Mouse (Mus musculus): ENCODE data around the gene Cyp4f14.
A peak's percentile ranks its signal among the peaks of the same experiment; 100 is the strongest.

The Cyp4f14 gene

DNA sequence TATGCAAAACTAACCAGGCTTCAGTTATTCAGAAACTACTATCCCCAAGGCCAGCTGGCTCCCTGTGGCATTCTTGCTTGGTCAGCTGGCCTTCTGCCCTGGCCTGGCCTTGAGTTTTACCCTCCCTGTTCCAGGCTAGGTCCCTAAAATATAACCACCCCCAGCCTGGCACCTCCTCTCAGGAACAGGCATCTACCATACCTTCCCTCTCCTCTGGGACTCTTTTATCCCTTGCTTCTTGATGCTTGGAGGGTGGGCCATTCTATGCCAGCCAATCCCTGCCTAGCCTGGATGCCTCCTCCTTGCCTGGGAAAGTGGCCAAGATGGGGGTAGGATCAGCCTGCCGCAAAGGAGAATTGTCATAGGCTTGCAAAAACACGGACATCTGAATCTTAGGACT lies at the start of gene Cyp4f14:
TSS of gene Cyp4f14 (minus strand) at position 212 of the 400 bp plus-strand sequence.
- DNase-seq (ENCODE audit: low spot score), result no peak

DNA sequence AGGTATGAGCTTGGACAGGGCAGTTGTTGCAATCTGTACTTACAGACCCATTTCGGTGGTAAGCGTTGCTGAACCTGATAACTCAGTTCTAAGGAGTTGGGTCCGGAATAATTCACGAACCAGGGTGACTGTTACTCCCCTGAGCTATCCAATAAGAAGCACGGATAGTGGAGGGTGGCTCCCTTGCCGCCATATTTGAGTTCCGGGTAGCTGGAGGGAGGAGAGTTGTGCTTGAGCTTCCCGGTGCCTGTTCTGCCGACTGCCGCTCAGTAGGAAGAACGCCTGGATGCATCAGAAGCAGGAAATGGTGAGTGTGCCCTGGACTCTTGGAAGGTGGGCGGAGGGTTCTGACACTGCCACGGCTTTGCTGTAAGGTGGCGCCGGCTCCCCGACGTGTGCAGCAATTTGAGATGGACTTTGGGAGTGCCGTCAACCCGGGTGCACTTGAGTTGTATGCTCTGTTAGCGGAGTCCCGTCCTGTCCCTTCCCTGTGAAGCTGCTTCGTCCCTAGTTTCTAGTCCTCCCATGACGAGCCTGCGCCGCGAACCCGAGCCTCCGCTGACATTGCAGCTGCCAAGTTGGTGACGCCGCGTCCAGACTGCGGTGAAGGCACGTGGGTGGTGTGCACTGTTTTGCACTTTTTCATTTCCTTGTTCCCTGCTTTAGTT lies 48.6 kb upstream of the Cyp4f14 start, which contains the start of gene Zfp472:
TSS of gene Zfp472 (plus strand) at position 192 of the 668 bp plus-strand sequence.
- peak; percentile 93 for DNase-seq (ENCODE audit: low spot score)

DNA sequence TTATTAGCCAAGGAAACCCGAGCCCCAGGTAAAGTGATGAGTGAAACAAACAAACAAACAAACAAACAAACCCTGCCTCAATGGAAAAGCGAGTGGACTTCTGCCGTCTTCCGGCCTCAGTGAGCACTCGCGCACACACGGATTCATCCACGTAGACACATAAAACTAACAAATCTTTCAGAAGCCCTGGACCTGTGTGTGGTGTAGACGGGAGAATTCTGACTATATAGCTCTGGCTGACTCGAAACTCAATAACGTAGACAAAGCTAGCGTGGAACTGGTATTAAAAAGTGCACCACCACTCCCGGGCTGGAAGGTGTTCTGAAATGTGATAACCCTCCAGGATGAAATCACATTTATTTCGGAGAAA lies 48.1 kb upstream of the Cyp4f14 start:
- DNase-seq (ENCODE audit: low spot score), result no peak

DNA sequence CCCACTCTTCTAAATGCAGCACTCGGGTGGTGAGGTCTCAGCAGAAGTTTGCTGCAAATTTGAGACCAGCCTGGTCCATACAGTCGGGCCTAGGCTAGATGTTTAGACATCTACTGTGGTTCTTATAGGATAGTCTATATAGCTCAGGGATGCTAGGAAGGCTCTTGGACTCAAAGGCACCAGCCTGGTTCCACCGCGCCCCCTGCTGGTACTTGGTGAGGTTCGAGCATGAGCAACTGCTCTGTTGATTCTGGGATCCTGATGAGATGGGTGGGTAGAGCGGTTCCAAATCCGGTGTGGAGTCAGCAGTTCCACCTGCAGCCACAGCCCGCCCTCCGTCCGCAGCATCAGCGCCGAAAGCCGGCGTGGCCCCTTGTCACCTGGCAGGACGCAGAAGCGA lies 34.3 kb upstream of the Cyp4f14 start:
- peak; percentile 80 for DNase-seq (ENCODE audit: low spot score)

DNA sequence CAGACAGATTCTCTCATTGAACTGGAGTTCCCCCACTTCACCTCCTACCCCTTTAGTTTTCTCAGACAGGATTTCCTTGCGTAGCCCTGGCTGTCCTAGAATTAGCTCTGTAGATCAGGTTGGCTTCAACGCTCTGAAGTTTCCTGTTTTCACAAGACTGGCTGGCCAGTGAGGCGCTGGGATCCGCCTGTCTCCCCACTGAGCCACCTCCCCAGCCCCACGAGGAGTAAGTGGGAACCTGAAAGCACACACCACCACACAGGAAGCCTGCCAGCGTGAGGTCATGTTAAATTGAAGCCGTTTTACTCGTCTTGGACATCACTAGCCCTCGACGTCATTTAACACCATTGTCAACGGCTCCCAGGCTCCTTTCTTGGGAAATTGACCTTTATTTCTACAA lies 33.9 kb upstream of the Cyp4f14 start:
- DNase-seq (ENCODE audit: low spot score), result no peak

DNA sequence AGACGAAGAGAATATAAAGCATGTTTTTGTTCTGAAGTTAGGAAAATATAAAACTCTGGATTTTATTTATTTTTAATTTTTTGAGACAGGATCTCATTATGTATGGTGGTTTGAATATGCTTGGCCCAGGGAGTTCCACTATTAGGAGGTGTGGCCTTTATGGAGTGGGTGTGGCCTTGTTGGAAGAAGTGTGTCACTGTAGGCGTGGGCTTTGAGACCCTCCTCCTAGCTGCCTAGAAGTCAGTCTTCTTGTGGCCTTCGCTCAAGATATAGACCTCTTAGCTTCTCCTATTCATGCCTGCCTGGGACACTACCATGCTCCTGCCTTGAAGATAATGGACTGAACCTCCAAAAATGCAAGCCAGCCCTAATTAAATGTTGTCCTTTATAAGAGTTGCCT lies 33.0 kb upstream of the Cyp4f14 start:
- no peak for DNase-seq (ENCODE audit: low spot score)

DNA sequence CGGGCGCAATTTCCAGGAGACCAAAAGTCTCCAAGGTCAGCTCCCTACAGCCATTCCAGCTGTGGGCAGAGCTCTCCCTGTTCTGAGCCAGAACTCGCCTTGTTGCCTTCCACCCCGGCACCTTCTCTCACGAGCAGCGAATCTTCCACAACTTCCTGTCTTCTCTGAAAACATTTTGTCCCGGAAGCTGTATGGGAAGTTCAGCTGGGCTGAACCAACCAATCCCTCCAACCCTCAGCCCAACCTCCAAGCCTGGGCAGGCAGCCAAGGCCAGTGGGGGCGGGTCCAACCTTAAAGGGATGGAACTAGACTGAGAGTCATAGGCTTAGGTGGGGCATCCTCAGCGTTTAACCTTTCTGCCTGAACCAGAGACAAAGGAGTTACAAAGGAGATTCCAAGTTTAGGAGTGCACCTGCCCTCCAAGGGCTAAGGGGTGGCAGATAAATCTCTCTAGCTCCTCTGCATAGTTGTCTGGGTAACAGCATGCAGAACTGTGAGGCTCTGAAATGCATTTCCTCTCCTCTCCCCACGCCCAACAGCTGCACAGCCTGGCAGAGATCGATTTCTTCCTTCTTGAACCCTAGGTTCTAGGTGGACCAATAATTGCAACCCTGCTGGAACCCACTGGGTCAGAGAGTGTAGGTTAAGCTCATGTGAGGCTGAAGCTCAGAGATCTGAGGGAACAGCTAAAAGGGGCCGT lies 30.2 kb upstream of the Cyp4f14 start, which contains the start of gene Cyp4f13:
TSS of gene Cyp4f13 (minus strand) at position 188 of the 700 bp plus-strand sequence.
- DNase-seq (ENCODE audit: low spot score), result peak; percentile 98

DNA sequence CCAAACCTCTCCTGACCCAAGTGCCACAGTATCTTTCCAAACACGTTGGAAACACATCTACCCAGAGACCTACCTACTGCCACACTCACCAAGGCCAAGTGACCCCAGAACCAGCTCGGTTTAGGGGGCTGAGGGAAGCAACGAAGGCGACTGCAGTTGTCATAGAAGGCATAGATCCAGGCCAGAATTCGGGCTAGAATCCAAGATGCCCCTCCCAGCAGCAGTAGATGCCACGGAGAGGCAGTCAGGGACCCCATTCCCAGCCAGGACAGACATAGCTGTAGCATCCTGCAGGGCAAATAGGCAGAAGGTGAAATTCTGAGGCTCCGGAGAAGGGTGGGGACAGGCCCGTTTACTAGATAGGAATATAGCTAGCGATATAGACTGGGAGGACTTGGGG lies 29.6 kb upstream of the Cyp4f14 start:
- DNase-seq (ENCODE audit: low spot score), result no peak

DNA sequence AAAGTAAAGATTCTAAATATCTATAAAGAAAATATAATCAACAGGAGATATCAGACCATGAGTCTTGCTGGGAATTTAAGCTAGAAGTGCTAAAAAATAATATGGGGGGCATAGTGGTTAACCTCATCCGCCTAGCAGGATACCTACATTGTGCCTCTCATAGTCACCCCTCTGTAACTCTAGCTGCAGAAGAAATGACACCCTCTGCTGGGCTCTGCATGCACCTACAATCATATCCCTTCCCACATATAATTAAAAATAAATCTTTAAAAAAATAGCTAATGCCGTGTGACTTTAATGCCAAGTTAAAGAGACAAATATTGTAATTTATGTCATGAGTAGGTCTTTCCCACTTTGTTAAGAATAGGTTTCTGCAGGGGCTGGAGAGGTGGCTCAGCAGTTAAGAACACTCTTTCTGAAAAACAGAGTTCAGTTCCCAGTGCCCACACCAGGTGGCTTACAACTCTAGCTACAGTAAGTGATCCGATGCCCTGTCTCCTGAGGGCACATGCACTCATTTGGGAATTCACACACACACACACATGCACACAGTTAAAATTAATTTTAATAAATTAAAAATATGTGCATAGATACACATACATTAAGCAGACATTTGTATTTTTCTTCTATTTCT lies 27.4 kb upstream of the Cyp4f14 start:
- peak; percentile 22 for DNase-seq (ENCODE audit: low spot score)

DNA sequence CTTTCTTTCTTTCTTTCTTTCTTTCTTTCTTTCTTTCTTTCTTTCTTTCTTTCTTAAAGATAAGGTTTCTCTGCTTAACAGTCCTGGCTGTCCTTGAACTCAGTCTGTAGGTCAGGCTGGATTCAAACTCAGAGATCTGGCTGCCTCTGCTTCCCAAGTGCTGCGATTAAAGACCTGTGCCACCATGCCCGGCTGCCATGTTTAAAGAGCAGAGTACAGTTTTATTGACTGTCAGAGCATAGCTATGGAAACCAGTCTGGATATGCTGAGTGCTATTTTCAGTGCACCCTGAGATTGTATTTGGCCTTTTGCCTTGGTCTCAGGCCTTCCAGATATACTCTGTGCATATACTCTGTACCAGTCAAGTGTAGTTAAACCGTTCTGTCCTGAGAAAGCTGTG lies 26.5 kb upstream of the Cyp4f14 start:
- DNase-seq (ENCODE audit: low spot score), result no peak

DNA sequence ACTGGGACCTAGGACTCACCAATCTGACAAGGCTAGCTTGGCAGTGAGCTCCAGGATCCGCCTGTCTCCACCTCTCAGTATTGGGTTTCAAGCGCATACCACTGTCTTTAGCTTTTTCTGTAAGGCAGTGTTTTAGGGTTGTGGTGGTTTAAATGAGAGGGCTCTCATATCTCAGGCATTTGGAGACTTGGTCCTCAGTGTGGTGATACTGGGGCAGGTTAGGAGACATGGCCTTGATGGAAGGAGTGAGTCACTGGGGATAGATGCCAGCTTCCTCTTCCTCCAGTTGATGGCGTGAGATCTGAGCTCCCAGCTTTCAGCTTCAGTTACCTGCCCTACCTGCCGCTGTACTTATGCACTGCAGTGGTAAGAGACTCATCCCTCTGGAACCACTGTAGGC lies 22.7 kb upstream of the Cyp4f14 start:
- DNase-seq (ENCODE audit: low spot score), result no peak

DNA sequence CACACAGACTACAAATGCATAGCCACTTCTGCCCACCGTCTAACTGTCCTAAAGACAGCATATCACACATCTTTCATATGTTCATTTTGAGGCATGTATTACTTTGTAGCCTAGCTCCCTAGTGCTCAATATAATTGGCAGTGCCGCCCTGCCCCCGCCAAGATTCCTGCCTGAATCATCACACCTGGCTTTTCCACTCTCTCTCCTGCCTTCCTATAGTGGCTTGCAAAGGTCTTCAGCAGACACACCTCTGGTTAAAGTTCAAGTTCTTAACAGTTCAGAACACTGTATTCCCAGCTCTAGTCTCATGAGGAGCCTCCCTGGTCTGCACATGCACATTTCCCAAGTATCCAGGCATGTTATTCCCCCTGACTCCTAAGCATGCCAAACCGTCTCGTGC lies 10.7 kb upstream of the Cyp4f14 start:
- no peak for DNase-seq (ENCODE audit: low spot score)

DNA sequence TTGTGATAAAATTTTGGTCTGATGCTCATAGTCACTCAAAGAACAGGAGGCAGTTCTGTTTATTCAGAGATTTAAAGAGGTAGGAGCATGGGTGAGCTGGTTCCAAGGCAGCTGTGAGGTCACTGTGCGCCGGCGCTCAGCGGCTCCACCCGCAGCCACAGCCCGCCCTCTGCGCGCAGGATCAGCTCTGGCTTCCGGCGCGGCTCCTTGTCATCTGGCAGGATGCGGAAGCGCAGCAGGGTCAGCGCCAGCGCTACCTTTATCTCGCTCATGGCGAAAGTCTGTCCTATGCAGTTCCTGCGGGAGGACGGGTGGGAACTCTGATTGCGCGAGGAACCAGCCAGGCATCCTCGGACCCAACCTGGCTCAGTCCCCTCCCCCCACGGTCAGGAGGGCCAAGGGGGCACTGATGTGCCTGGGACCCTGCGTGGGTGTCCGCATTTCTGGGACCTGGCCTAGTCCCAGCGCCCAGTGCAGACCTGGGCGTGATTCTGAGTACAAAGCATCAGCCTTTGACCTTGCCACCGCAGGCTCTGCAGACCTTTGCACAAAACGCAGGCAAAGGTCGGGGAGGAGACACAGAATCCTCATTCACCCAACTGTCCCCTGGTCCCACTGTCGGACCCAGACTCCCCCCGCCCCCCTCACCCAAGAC lies 7.6 kb upstream of the Cyp4f14 start:
- peak; percentile 82 for DNase-seq (ENCODE audit: low spot score)

DNA sequence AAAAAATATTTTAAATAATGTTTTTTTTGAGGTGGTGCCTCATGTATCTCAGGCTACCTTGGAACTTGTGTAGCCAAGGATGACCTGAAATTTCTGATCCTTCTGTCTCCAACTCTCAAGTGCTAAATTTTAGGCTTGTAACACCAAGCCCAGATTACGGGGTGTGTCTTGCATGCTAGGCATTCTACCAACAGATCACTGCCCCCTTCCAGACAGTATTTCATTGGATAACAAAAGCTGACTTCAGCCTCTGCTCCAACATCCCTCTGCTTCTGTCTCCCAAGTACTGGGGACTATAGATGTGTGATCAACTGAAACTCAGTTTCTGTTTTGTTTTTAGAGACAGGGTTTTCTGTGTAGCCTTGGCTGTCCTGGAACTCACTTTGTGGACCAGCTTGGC lies 6.5 kb upstream of the Cyp4f14 start:
- DNase-seq (ENCODE audit: low spot score), result no peak

DNA sequence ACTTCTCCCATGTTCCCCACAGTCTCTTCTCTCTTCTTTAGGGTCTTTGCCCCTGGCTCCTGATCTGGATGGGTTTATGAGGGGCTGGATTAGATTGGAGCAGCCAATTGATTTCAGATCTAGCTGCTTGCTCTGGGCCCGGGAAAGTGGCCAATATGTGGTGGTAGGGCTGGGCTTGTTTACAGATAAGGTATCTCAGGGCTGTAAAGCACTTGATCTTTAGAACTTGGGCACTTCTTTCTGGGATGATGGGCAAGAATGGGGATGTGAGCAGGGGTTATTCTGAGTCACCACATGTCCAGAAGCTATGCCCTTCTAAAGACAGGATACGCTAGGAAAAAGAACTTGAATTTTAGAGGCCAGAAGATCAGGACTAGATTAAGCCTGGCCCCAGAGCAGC lies 2.0 kb upstream of the Cyp4f14 start:
- no peak for DNase-seq (ENCODE audit: low spot score)

DNA sequence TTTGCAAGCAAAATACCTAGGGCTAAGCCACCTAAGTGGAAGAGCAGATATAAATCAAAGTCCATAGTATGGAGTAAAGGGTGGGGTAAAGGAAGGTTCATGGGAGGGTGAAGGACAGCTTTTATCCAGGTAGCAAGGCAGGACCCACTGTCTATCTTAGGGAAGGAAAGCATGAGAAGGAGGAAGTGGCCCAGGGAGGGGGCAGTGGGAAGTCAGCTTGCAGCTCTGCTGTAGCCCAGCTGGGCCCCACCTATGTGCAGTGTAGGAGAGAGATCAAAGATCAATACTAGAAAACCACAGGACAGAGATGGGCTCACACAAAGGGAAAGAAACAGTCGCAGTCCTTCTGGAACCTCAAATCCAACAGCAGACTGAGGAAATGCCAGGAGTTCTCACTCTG lies 1.1 kb downstream of the Cyp4f14 start:
- DNase-seq (ENCODE audit: low spot score), result no peak

DNA sequence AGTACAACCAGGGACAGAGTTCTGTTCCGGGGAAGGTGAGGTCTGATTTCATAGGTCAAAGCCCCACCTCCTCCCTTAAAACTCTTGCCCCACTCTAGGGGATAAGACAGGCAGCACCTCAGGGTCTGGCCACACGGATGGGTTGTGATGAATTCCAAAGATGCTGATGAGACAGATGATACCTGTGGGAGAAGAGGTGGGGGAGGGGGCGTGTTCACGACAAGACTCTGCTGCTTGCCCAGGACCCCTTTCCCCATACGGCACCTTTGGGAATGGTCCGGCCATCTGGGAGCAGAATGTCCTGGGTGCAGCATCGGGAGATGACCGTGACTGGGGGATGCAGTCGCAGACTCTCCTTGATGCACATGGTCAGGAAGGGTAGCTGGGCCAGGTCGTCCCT lies 11.0 kb downstream of the Cyp4f14 start:
- no peak for DNase-seq (ENCODE audit: low spot score)

DNA sequence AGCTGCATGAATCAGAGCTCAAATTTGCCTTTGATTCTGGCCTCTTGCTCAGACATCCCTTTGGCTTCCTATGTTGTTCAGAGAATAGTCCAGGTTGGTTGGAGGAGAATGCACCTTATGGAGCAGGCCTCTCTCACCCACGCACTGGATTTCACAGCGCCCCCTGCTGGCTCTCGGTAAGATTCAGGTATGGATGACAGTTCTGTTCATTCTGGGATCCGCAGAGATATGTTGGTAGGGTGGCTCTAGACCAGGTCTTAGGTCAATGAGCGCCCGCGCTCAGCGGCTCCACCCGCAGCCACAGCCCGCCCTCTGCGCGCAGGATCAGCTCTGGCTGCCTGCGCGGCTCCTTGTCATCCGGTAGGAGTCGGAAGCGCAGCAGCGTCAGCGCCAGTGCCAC lies 11.9 kb downstream of the Cyp4f14 start:
- peak; percentile 45 for DNase-seq (ENCODE audit: low spot score)

DNA sequence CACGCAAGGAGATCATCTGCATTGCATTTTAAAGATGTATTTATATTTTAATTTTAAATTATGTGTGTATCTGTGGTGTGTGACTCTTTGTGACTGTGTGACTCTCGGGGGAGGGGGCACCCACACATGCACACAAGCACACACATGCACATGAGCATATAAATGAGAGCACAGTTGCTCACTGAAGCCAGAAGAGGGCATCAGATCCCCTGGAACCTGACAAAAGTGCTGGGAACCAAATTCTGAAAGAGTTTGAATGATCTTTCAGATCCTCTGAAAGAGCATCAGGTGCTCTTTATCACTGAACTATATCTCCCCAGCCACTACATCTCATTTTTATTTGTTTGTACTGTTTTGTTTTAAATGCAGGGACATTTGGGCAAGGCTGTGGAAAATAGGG lies 12.7 kb downstream of the Cyp4f14 start:
- peak; percentile 5 for DNase-seq (ENCODE audit: low spot score)

DNA sequence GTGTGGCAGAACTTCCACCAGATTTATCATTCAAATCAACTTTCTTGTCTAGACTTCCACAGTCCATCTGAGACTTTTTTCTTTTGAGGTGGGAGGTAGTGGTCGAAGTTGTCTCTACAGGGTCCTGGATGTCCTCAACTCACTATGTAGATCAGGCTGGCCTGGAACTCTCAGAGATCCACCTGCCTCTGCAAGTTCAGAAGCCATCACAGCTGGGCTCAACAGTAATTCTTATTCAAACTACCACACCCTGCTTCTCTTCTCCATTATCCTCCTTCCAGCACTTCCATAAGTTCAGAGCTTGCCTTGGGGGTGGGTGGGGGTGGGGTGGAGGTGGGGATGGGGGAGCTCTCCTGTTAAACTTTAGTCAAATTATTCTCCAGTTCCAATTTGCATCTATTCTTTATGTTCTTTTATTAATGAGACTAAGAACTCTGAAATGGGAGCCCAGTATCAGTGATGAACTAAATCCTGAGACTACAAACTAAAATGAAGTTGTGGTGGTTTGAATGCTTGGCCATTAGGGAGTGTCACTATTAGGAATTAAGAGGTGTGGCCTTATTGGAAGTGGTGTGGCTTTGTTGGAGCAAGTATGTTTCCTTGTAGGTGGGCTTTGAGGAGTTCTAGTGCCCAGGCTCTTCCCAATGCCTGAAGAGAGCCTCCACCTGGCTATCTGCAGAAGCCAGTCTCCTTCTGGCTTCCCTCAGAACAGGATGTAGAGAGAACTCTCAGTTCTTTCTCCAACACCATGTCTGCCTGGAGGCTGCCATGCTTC lies 15.2 kb downstream of the Cyp4f14 start:
- no peak for DNase-seq (ENCODE audit: low spot score)

DNA sequence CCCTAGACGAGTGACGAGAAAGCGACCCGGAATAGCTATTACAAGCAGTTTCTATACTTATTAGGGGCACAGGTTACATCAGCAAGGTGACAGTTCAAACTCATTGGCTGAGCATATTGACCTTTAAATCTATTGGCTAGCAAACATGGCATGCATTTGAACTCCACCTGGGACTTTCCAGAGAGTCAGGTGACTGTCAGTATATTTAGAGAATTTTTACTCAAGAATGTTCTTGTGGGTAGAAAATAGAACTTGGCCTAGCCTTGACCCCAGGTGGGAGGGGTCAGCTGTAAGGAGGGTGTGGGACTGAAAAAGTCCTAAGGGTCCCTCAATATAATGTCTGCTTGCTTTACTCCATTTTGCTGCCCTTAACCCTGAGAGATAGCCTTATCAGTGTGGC lies 21.7 kb downstream of the Cyp4f14 start:
- DNase-seq (ENCODE audit: low spot score), result no peak

DNA sequence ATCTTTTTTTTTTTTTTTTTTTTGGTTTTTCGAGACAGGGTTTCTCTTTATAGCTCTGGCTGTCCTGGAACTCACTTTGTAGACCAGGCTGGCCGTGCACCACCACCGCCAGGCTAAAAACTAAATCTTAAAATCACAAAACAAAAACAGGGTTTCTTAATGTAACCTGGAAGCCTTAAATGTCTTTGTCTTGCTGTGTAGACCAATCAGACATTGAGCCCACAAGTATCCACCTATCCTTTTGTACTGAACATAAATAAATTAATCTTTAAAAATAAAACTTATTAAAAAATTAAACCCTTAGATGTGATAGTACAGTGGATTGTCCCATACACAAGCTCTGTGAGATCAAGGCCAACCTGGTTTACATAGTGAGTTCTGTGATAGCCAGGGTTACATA lies 23.2 kb downstream of the Cyp4f14 start:
- DNase-seq (ENCODE audit: low spot score), result no peak
